Mouse (Mus musculus) olfactory bulb, adult 2 months (tissue): ENCODE measurements around the gene Defb29.

ENCODE experiments used
- CTCF ChIP-seq: fragments of 200-500 bp; IDR thresholded peaks from 2 replicates; pipeline ENCODE4 v1.5.1; 2012; ENCODE audit warnings: low read depth, mild to moderate bottlenecking, low read length, moderate library complexity; ENCODE audit not compliant: insufficient read depth
- POLR2A ChIP-seq: fragments of 200-500 bp; IDR thresholded peaks from 2 replicates; pipeline ENCODE4 v1.6.1; 2012; ENCODE audit warnings: mild to moderate bottlenecking, low read depth, low read length, moderate library complexity; ENCODE audit not compliant: insufficient read depth

GRCm38 (mm10) chr2:152569038-152569437 is 29.1 kb upstream of the Defb29 start, which contains the start of gene Gm17416:
- no peak for TF ChIP-seq POLR2A
- TF ChIP-seq CTCF: no peak
